Mouse (Mus musculus) regulatory T cell (primary cell): ENCODE measurements around the gene Igf1r.

ENCODE experiments used
- in situ Hi-C: fragments of 300-600 bp; cut with MboI, MseI; formaldehyde crosslinking; loops from one replicate; pipeline ENCODE4 v1.15.1; 2025; ENCODE audit warnings: high pct_unique_total_duplicates

The Igf1r gene

DNA sequence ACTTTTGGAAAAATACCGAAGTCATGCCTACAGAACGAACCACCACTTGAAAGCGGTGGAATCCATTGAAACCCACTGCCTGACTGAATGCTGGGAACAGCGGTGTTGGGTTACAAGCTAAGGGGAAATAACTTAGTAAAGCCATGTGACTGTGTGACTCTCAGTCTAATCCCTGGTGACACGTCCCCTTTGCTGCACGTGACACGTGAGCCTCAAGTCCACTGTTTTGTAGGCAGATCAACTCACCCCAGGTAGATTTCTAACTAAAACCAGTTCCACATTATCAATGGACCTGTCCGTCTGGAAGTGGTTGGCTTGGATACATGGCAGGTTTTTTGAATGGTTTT lies 120.8 kb downstream of the Igf1r start:
- in situ Hi-C loops, result no loop called here

DNA sequence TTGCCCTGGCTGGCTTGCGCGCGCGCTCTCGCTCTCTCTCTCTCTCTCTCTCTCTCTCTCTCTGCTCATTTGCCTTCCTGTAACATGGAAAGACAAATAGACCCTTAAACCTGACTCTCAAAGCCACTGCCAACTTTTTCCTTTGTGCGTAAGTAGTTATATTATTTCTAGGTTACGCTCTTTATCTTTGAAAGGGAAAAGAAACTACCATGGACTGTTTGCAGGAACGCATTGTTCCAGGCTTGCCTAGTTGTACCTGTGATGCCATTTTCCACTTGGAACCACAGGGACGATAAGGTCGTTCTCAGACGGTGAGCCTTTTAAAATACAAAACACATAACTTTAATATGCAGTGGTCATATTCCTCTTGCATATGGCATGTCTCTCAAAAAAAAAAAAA lies 122.1 kb downstream of the Igf1r start:
- in situ Hi-C loops, result no loop called here

- in situ Hi-C loops, result no loop called here
Observed at GRCm38 (mm10) chr7:68075401-68075800, 122.8 kb downstream of the Igf1r start.

DNA sequence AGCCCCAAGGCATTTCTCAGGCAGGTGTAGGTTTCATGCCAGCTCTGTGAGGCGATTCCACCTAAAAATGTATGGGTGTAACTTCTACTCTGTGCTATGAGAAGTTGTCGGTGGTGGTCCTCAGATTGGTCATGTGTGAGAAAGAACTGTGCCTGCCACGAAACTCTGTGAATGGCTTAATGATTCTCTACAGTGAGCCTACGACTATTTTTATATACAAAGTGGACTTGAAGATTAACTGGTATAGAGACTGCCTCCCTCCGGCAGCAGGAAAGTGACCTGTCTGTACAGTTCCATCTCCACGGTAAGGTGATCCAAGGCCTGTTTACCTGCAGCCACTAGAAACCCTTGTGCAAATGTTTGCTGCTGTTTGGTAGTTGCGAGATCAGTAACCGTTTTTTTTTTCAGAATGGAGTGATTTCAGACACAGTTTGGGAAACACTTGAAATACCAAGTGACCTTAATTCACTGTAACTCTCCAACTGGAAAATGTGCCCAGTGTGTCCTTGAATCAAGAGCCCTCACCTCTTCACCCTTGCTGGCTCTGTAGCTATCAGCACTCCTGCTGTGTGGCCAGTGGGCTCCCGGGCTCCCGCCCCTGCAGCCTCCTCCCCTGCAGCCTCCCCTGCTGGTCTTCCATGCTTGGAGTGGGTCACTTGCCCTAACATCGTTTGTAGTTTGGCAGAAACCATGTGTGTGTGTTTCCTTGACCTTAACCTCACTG lies 127.7 kb downstream of the Igf1r start:
- in situ Hi-C loops, result loop anchor here (5.0 kb wide), 1 partner anchor 308 kb away; no protein-coding TSS in a partner anchor

GRCm38 (mm10) chr7:68085338-68085737 lies 132.7 kb downstream of the Igf1r start:
- in situ Hi-C loops, result no loop called here

- in situ Hi-C loops, result no loop called here
Observed at GRCm38 (mm10) chr7:68085870-68086341, 133.3 kb downstream of the Igf1r start.

DNA sequence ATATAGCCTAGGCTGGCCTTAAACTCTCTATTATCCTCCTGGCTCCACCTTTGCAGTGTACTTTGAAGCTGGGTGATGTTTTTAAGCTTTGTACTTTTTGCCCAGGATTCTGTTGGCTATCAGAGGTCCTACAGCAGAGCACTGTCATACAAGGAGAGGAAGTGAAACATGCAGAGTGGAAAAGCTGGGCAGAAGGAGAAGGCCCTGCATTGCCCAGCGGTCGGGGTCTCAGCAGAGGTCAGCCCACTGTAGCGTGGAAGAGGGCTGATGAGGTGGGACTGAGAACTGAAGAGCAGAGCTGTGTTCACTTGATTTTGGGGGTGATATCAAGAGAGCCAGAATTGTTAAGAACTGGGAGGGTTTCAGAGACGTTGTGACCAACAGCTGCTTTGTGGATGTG lies 134.9 kb downstream of the Igf1r start:
- in situ Hi-C loops, result no loop called here

DNA sequence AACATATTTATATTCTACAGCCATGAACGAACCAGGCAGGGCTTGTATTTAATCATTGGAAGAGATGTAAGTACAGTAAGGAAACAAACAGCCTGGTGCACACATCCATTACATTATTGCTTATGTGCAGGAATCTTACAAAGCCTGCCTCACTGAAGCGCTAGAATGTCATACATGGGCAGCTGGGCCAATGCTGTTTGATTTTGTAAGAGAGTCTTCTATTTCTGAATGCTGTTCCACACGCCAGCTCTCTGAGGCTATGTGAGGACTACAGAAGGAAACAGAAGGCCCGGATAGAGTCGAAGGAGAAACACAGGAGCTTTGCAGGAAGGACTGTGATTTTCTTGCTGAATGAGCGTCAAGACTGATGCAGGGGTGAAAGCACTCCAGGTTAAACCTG lies 136.2 kb downstream of the Igf1r start:
- in situ Hi-C loops, result no loop called here

GRCm38 (mm10) chr7:68089725-68090124 lies 137.1 kb downstream of the Igf1r start:
- in situ Hi-C loops, result no loop called here

DNA sequence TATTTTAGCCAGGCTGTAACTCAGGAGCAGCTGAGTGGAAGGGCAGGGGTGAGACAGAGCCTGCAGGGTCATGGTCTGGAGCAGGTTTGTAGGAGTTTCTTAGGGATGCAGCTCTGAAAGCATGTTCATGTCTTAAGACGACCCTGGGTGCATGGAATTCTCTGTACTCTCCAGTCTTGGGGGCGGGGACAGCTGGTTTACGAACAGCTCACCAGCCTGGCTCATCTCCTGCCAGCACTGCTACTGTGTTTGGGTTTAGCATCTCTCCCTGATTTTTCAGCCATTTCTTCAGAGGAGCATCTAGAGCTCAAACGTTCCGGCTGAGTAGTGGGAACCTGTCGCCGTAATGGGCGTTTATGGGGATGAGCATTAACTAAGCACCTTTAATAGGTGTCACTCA lies 137.9 kb downstream of the Igf1r start:
- in situ Hi-C loops, result no loop called here

- in situ Hi-C loops, result no loop called here
Observed at GRCm38 (mm10) chr7:68092304-68092978, 139.8 kb downstream of the Igf1r start.

GRCm38 (mm10) chr7:68093817-68094216 lies 141.2 kb downstream of the Igf1r start:
- in situ Hi-C loops, result no loop called here

- in situ Hi-C loops, result no loop called here
Observed at GRCm38 (mm10) chr7:68095574-68095973, 142.9 kb downstream of the Igf1r start.

DNA sequence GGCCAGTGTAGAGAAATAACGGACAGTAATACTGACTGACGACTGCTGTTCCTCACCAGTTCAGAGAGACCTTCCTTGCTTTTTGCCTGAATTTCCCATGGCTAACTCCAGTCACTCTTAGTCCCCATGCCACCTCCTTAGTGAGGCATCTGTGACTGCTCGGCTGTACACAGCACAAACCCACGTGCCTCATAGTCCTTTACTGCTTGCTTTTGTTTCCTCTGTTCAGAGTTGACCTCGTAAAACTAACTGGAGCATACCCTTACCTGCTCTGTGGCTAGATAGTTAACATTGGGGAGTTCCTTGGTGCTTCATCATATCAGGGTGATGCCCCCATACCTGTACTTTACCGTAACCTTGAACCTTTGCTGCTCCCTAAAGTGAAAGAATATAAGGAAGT lies 143.8 kb downstream of the Igf1r start:
- in situ Hi-C loops, result no loop called here

GRCm38 (mm10) chr7:68097081-68097836 lies 144.6 kb downstream of the Igf1r start:
- in situ Hi-C loops, result no loop called here

GRCm38 (mm10) chr7:68098098-68098497 lies 145.5 kb downstream of the Igf1r start:
- in situ Hi-C loops, result no loop called here

DNA sequence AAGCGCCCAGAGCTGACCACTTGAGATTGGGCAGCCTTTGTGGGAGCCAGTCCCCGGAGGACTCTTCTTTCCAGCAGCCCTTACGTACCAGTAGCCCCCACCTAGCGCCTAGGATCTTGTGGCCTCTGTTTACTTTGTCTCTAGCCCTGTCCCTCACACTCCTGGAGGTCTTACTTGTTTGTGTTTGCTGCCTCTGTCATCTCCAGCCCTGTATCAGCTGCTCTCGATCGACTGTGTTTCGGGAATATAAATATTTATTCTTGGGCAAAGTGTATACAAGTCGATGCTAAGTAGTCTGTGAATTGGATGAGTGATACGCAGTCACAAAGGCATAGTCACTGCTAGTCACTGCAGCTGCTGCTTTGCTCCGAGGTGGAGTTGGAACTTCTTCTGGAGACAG lies 147.8 kb downstream of the Igf1r start:
- in situ Hi-C loops, result no loop called here

- in situ Hi-C loops, result no loop called here
Observed at GRCm38 (mm10) chr7:68102456-68103177, 150.0 kb downstream of the Igf1r start.

DNA sequence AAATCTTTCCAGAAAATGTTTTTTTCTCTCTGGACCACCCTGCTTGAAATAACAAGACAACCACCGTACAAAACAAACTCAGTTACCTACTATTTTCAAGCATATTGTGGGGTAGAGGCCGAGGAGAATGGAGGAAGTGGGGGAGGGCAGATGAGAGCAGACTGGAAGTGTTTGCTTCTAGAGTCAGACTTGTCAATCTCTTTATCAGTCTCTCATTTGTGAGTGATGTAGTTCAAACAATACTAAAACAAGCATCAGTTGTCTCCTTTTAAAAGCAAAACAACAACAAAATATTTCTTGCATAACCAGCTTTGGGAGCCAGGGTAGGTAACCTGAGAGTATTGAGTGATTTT lies 150.5 kb downstream of the Igf1r start:
- in situ Hi-C loops, result no loop called here

- in situ Hi-C loops, result no loop called here
Observed at GRCm38 (mm10) chr7:68111532-68111931, 158.9 kb downstream of the Igf1r start.

DNA sequence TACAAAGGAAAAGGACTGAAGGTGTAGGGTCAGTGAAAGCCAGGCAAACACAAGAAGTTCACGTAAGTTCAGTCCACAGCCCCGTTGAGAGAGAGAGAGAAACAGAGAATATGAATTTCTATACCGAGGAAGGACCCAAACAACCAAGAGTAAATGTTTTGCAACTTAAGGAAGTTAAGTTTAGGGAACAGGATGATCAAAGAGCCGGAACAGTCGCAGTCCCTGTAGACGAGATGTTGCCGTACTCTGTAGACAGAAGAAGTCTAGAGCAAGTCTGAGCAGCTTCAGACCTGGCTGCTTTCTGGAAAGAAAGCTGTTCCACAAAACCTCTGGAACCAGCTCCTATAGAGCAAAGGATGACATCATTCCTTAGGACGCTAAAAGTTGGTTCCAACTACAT lies 160.0 kb downstream of the Igf1r start:
- in situ Hi-C loops, result no loop called here

DNA sequence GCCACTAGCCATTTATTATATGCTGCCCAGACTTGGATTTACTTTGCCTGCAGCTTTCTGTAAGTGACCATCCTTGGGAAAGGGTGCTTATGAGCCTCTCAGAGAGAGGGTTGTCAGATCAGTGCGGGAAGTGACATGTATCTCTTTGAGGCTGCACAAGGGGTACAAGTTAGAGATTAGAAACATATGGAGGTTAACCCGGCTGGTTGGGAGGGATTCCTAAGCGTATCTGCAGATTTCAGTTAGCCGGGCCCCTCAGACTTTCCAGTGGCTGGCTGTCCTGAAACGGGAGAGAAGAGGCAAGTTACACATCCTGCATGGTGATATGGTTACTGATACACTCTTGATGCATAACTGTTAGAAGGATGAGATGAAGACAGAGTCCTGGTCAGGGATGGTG lies 161.7 kb downstream of the Igf1r start:
- in situ Hi-C loops, result no loop called here
